Mouse (Mus musculus): ENCODE results near the gene Tfcp2.

The Tfcp2 gene

GRCm38 (mm10) chr15:100551326-100552307, at the start of gene Tfcp2:
Gene Tfcp2 (minus strand): TSS chr15:100552008.
- DNase-seq (ENCODE audit: low spot score in 2 of 2), result peak; percentile 98 to 99

GRCm38 (mm10) chr15:100600696-100601272, 49.0 kb upstream of the Tfcp2 start:
- DNase-seq (ENCODE audit: low spot score in 2 of 2), result no peak

- DNase-seq (ENCODE audit: low spot score in 2 of 2), result peak; percentile 80 to 83
These were observed 48.4 kb upstream of the Tfcp2 start for GRCm38 (mm10) chr15:100600047-100600695.

GRCm38 (mm10) chr15:100599276-100600046, 47.7 kb upstream of the Tfcp2 start, which contains the start of gene Pou6f1:
Gene Pou6f1 (minus strand): TSS chr15:100599984.
- DNase-seq (ENCODE audit: low spot score in 2 of 2), result peak in 1 of 2 experiments; percentile 52

- peak in 1 of 2 experiments; percentile 37 for DNase-seq (ENCODE audit: low spot score in 2 of 2)
These were observed 47.1 kb upstream of the Tfcp2 start for GRCm38 (mm10) chr15:100598883-100599275.

- no peak for DNase-seq (ENCODE audit: low spot score in 2 of 2)
These were observed 46.6 kb upstream of the Tfcp2 start for GRCm38 (mm10) chr15:100598287-100598882.

GRCm38 (mm10) chr15:100592817-100593216, 41.0 kb upstream of the Tfcp2 start:
- DNase-seq (ENCODE audit: low spot score in 2 of 2), result no peak

GRCm38 (mm10) chr15:100590436-100590835, 38.6 kb upstream of the Tfcp2 start:
- DNase-seq (ENCODE audit: low spot score in 2 of 2), result no peak

- DNase-seq (ENCODE audit: low spot score in 2 of 2), result no peak
These were observed 36.5 kb upstream of the Tfcp2 start for GRCm38 (mm10) chr15:100588297-100588696.

- no peak for DNase-seq (ENCODE audit: low spot score in 2 of 2)
These were observed 35.4 kb upstream of the Tfcp2 start for GRCm38 (mm10) chr15:100587166-100587565.

- no peak for DNase-seq (ENCODE audit: low spot score in 2 of 2)
These were observed 34.1 kb upstream of the Tfcp2 start for GRCm38 (mm10) chr15:100585931-100586330.

GRCm38 (mm10) chr15:100580108-100580507, 28.3 kb upstream of the Tfcp2 start:
- no peak for DNase-seq (ENCODE audit: low spot score in 2 of 2)

GRCm38 (mm10) chr15:100577972-100578371, 26.2 kb upstream of the Tfcp2 start:
- DNase-seq (ENCODE audit: low spot score in 2 of 2), result no peak

- DNase-seq (ENCODE audit: low spot score in 2 of 2), result no peak
These were observed 25.0 kb upstream of the Tfcp2 start for GRCm38 (mm10) chr15:100576810-100577209.

- DNase-seq (ENCODE audit: low spot score in 2 of 2), result no peak
These were observed 24.6 kb upstream of the Tfcp2 start for GRCm38 (mm10) chr15:100576392-100576791.

- no peak for DNase-seq (ENCODE audit: low spot score in 2 of 2)
These were observed 23.6 kb upstream of the Tfcp2 start for GRCm38 (mm10) chr15:100575366-100575765.

- DNase-seq (ENCODE audit: low spot score in 2 of 2), result no peak
These were observed 22.6 kb upstream of the Tfcp2 start for GRCm38 (mm10) chr15:100574378-100574777.

- no peak for DNase-seq (ENCODE audit: low spot score in 2 of 2)
These were observed 22.1 kb upstream of the Tfcp2 start for GRCm38 (mm10) chr15:100573946-100574345.

- no peak for DNase-seq (ENCODE audit: low spot score in 2 of 2)
These were observed 17.4 kb upstream of the Tfcp2 start for GRCm38 (mm10) chr15:100569239-100569638.

- no peak for DNase-seq (ENCODE audit: low spot score in 2 of 2)
These were observed 14.7 kb upstream of the Tfcp2 start for GRCm38 (mm10) chr15:100566531-100566930.

Measured in frontal cortex, postnatal 10 days (tissue).